Mouse (Mus musculus) embryonic stem cell, embryonic (primary cell): ENCODE measurements at regions not wholly inside any gene's neighbourhood (a gene's known extent, or its start where the extent isn't known, plus 50 kb on each side); places are given as distances from the start of the nearest gene placed in this dataset.

ENCODE experiments used
- CTCF ChIA-PET, 4 experiments: fragments of 300-600 bp in 2 of 4; fragments of 350-600 bp in 2 of 4; sonication (Branson Sonifier 250); formaldehyde crosslinking; loops; one replicate each; lab custom pipeline; 2022; ENCODE audit warnings: inconsistent platforms in 2 of 4; lab: Charles Lee
- POLR2A ChIA-PET, 4 experiments: fragments of 300-600 bp in 2 of 4; fragments of 350-600 bp in 2 of 4; sonication (Branson Sonifier 250); formaldehyde crosslinking; loops; one replicate each; lab custom pipeline; 2022; ENCODE audit warnings: antibody characterized with exemption in 4 of 4, inconsistent platforms in 1 of 4; lab: Charles Lee

DNA sequence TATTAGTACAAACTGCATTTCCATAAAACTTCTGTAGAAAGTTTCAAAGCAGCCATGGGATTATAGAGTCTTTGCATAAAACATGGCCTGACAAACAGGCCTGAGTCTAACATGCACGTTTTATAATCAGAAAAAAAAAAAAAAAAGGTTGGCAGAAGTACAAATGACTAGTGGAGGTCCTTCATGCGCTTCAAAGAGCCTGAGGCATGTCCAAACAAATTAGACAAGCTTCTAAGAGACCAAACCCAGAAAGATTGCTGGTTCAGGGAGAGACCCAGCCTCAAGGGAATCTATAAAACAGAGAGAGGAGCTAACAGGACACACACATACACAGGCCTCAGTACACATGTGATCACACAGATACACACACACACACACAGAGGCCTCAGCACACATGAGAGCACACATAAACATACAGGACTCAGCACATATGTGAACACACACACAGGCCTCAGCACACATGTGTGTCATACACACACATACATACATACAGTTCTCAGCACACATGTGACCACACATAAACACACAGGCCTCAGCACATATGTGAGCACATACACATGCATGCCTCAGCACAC is 57.0 kb upstream of the Gnaq start:
- ChIA-PET POLR2A (interaction anchor here in 1 of 4 experiments (0.7 to 1.0 kb wide), 2 partner anchors 266 to 1076 kb away, joined by 3 read pairs; no protein-coding TSS in a partner anchor), CTCF (no interaction called here)

DNA sequence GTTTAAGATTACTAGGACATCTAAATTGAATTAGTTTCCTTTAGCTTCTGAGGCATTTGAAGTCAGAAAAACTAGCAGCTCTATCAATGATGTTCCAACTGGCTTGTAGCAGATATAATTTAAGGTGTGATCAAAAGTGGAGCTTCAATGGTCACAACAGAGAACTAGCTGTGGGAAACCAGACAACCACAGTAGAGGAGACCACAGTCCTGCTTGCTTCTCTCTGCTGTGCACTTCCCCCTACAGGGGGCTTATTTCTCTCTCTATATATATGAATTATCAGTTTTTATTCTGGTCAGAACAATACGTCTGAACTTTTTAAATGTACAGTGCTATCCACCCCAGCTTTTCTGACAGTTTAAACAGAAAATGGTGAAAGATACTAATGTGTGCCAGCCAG is 57.6 kb upstream of the Gnaq start:
- POLR2A ChIA-PET = interaction anchor here in 1 of 4 experiments (0.7 to 1.0 kb wide), 2 partner anchors 266 to 1076 kb away, joined by 3 read pairs; no protein-coding TSS in a partner anchor
- CTCF ChIA-PET = no interaction called here

DNA sequence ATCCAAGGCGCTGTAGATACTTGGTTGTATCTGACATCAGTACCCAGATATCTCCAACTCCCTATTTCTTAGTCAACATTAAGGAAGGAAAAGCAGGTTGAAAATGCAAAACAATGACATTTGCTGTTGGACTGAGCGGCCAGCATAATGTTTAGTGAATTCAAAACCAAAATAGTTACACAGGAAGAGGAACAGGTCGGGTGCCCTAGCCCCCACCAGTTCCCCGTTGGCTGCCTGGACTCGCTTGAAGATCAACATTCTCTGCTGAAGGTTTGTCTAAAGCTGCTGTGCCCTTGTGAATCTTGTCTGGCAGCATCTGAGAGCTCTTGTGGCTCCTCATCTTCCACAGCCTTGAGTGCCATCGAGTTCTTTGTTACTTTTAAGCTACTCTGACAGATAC is 65.3 kb upstream of the Gnaq start:
- CTCF ChIA-PET = no interaction called here
- POLR2A ChIA-PET = no interaction called here

DNA sequence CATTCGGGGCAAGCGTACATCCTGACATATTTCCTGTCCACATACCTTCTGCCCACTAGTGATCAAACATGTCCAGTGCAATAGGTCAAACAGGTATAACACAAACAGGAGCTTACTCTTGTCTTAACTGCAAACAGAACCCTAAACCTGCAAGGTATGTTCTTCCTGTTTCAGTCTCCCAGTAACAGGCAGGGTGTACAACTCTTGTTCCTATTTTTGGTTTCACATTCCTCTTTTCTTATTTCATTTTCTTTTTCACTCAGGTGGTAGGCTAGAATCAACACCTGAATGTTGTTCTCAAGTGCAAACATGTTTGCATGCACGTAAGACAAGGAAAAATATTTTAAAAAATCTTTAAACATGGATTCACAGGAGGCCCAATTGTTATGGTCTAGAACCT is 67.7 kb upstream of the Gnaq start:
- CTCF ChIA-PET = interaction anchor here in 3 of 4 experiments (0.6 to 1.7 kb wide), 3 partner anchors 266 to 1140 kb away, joined by 4 to 6 read pairs (median 5); no protein-coding TSS in a partner anchor

DNA sequence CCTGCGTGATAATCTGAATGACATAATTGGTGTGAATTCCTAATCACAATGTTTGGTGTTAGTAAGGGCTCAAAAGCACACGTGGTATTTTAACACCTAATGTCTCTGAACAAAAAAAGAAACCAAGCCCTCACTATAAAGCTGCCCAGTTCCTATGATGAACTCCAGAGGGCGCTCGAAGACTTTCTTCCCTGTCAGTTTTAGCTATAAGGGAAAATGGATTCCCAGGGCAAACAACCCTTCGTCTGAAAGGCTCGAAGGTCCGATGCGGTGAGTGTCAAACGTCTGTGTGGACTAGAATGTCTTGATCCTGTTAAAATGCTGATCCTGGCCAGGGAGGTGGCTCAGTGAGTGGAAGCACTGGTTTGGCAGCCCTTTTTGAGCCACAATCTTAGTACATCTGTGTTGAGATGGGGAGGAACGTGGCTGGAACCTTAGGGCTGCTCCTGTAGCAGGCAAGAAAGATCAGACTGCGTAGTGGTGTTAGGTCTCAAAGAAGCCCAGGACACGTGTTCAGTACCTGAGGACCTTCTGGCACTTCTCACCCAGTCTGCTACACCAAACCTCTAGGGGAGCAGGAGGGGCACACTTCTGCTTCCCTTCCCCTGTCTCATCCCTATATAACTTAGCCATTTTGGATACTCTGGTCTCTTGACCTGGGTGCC is 68.6 kb upstream of the Gnaq start:
- ChIA-PET CTCF (interaction anchor here (0.5 to 1.7 kb wide), 24 partner anchors 8 to 807 kb away, joined by 3 to 15 read pairs (median 3); no protein-coding TSS in a partner anchor), POLR2A (interaction anchor here in 3 of 4 experiments (0.6 to 1.3 kb wide), 4 partner anchors 28 to 685 kb away, joined by 3 to 5 read pairs (median 4); no protein-coding TSS in a partner anchor)

More for the DNA sequence above, 67.7 kb upstream of the Gnaq start:
- POLR2A ChIA-PET = interaction anchor here in 1 of 4 experiments (1.3 kb wide), 1 partner anchor 29 kb away, joined by 3 read pairs; no protein-coding TSS in a partner anchor

DNA sequence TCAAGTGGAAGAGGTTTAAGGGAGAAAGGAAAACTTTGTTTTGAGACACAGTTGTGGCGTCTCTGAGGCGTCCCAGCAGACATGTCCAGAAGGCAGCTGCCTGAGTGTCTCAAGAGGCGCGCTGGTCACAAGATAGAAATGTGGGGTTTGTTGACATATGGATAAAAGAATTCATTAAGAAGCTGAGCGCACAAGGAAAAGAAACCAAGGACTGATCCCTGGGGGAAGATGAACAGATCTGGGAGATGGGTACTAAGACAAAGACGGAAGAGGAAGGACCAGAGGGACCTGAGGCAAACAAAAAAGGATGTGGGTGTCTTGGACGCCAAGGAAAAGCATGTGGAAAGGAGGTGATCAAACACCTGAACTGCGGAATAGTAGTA is 69.1 kb upstream of the Gnaq start:
- ChIA-PET CTCF (interaction anchor here (0.5 to 1.7 kb wide), 21 partner anchors 8 to 536 kb away, joined by 3 to 15 read pairs (median 3); no protein-coding TSS in a partner anchor), POLR2A (interaction anchor here in 3 of 4 experiments (0.6 to 1.3 kb wide), 4 partner anchors 27 to 685 kb away, joined by 3 to 5 read pairs (median 4); no protein-coding TSS in a partner anchor)

DNA sequence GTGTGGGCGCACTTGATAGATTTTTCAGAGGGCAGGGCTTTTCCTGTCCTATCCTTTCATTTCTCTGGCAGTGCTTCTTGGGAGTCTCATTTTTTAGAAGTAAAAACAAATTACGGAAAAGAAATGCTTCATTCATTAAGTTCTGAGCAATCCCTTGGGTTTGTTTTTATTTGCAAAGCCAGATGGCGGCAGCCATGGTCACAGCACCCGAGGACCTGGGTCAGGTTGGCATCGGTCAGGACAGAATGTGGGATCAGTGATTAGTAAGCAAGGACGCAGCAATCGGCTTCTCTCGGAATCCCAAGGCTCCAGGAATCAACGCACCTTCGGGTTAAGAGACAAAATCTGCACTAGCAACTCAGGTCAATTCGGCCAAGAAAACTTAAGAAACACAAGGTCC is 70.8 kb upstream of the Gnaq start:
- POLR2A ChIA-PET = no interaction called here
- CTCF ChIA-PET = interaction anchor here in 1 of 4 experiments (0.6 kb wide), 1 partner anchor 538 kb away, joined by 9 read pairs; no protein-coding TSS in a partner anchor

DNA sequence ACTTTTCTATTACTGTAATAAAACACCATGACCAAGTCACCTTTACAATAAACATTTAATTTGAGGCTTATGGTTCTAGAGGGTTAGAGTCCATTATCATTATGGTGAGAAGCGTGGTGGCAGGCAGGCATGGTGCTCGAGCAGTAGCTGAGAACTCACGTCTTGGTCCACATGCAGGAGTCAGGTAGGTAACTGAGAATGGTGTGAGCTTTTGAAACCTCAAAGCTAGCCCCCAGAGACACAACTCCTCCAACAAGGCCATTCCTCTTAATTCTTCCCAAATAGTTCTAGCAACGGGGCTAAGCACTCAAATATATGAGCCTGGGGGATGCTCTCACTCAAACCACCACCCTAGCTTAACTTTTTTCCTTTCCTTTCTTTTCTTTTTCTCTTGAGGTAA is 73.6 kb upstream of the Gnaq start:
- ChIA-PET CTCF (no interaction called here), POLR2A (no interaction called here)

DNA sequence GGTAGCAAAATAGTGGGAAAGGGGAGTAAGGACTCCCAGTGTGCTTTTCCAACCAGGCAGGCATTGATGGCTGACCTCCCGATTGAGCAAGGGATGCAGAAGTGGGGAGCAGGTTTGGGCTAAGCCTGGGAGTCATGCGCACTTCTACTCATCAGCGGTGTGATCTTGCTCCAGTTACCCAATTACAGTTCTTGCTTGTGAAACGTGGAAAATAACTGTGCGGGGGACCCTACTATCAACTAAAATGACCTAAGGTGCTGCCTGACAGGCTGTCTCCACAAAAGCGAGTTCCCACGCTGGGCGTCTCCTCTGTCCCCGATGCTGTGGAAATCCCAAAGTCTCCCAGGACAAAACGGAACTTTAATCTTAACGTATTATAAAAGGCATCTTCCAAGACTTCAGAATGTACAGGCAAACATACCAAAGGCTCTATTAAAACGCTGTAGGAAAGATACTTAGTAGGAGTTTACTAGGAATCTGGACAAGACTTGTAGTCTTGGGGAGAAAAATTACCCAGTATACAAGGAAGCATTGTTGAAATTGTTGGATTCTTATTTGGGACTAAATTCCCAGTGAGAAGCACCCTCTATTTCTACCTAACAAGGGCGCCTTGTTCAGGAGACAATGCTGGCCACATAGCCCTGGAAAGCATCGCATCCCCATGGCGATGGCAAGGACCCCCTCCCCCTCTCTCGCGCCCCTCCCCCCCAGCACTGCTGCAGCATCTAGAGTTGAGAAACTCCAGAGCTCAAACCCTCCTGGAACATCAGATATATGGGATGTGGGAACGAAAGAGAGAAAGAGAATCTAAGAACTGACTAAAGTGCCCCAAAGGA is 65.6 kb upstream of the Cep78 start:
- CTCF ChIA-PET = no interaction called here
- POLR2A ChIA-PET = no interaction called here

DNA sequence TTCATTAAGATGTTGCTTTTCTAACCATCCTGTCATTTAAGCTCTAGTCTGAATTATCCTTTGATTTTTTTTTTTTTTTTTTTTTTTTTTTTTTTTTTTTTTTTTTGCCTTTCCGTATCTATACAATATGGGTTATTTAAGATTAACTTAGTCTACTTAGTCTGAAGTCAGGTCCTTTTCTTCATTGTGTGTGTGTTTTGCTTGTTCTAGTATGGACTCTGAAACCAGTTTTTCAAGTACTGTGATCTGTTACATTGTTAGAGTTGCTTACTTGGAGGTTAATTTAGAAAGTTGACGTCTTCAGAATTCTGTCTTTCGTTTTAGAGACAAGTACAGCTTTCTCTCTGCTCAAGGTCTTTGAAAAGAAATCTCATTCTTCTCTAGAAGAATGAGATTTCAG is 64.9 kb upstream of the Cep78 start:
- POLR2A ChIA-PET = no interaction called here
- CTCF ChIA-PET = no interaction called here

DNA sequence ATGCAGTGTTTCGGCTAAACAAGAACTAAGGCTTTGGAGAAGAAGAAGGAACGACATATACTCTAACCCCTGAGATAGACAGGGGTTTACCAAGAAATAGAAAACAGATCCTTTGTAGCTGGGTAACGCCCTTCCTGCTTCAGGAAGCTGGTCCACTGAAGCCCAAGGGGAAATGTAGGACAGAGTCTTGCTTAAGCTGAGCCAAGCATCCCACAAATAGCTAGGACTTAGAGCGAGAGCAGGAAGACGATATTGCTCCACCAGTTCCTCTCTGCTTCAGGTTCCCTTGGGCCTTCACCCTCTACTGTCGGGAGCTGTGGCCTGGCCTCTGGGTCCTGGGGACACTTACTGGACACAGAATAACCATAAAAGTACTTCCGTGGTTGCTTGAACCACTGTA is 62.2 kb upstream of the Cep78 start:
- ChIA-PET POLR2A (interaction anchor here in 1 of 4 experiments (0.6 kb wide), 1 partner anchor 12 kb away, joined by 3 read pairs; no protein-coding TSS in a partner anchor), CTCF (no interaction called here)

DNA sequence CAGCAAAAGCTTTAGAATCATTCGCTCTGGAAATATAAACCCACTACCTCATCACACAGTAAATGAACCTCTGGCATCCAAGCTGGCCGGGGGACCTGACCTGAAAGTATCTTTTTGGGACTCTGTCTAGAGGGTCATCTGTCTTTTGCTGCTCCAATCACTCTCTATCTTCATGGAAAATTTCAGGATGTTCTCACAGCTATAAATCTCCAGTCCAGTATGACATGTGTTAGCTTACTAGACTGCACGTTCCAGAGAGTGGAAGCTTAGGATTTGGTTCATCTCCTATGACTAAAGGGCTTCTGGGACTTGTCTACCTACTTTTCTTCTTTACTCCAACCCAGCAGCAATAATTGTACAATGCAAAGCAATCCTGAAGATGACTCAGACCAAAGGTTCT is 60.5 kb upstream of the Cep78 start:
- ChIA-PET POLR2A (interaction anchor here in 1 of 4 experiments (0.6 to 1.0 kb wide), 2 partner anchors 9 to 10 kb away, joined by 3 to 4 read pairs; no protein-coding TSS in a partner anchor), CTCF (interaction anchor here in 2 of 4 experiments (0.6 to 1.5 kb wide), 2 partner anchors 13 to 19 kb away, joined by 3 read pairs; no protein-coding TSS in a partner anchor)

DNA sequence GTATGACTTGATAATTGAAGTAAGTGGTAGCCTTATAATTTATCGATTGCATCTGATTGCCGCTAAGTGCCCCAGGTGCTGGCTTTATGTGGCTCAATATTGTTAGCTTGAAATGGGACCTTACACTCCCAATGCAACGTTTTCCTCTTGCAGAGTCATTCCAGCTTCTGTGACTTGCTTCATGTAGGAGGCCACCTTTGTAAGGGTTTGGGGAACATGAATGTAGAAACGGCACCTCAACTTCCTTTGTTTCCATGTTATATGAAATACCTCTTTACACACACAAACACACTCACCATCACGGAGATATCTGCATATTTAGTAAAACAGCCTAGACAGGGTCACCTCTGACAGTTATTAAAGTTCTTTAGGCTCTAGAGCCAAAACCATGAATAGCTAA is 59.4 kb upstream of the Cep78 start:
- CTCF ChIA-PET = interaction anchor here in 1 of 4 experiments (1.5 kb wide), 1 partner anchor 20 kb away, joined by 3 read pairs; no protein-coding TSS in a partner anchor
- POLR2A ChIA-PET = no interaction called here

DNA sequence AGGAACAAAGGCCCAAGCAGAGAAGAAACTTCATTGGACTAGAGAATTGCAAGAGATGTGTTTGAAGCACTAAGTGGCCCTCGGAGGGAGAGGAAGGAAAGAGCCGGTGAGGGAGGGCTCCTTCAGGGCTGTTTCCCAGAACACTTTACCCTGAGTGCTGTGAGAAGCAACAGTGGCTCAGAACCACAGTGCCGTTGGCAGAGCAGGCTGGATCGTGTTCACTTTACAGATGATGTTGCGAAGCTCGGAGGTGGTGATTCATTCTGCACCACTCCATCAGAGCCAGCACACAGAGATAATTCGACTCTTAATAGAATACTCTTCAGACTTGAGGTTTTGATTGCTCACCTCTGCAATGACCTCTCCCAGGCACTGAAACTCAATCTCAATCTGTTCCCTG is 58.2 kb upstream of the Cep78 start:
- CTCF ChIA-PET = no interaction called here
- POLR2A ChIA-PET = no interaction called here

DNA sequence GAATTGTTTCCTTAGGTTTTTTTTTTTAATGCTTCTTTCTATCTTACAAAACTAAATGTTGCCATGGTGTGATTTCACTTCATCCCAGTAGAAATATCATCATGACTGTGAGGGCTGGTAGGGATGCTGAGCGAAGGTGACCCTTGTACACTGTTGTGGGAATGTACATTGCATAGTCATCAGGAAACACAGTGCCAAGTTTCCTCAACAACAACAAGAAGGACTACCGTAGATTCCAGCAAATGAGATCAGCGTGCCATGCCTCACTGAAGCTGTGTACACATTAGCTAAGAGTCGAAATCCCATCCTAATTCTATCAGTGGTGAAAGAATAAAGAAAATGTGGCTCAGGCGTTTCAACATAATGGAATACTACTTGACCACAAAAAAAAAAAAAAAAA is 57.1 kb upstream of the Cep78 start:
- ChIA-PET POLR2A (interaction anchor here in 2 of 4 experiments (0.6 to 0.7 kb wide), 3 partner anchors 147 to 836 kb away, joined by 3 to 4 read pairs (median 3); no protein-coding TSS in a partner anchor), CTCF (interaction anchor here in 1 of 4 experiments (0.6 kb wide), 1 partner anchor 28 kb away, joined by 3 read pairs; no protein-coding TSS in a partner anchor)

DNA sequence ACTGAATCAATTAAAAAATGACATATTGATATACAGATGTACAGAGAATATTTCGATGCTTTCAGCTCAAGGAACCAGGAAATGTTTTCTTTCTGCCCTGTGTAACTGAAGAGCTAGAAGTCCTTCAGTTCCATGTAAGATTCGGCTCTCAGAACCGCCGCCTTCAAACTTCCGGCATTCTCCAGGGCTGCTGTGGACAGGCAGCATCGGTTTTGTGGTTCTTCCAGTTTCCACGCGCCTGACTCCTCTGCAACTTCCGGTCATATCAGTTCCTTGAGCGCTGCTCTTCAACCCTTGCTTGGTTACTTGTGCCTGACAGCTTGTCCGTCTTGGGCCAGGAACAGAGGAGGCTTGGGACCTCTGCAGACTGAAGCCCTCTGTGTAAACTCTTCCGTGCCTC is 53.0 kb upstream of the Cep78 start:
- ChIA-PET CTCF (interaction anchor here in 1 of 4 experiments (0.9 kb wide), 1 partner anchor 26 kb away, joined by 4 read pairs; no protein-coding TSS in a partner anchor), POLR2A (no interaction called here)
